Mouse (Mus musculus) bone marrow macrophage, adult 2 months (primary cell): ENCODE data around the gene Scd3. TPM values are rescaled to one million over a fixed set of nuclear protein-coding genes. Genes with fewer than 3 reads are reported as not detected.

Experiments used
- H3K27ac ChIP-seq: 2 replicates; pipeline ENCODE4 v1.5.1; 2012; ENCODE audit warnings: low read depth, low read length; ENCODE audit not compliant: insufficient read depth
- H3K4me1 ChIP-seq: 2 replicates; pipeline ENCODE4 v1.6.1; 2012; ENCODE audit warnings: low read length; ENCODE audit not compliant: control insufficient read depth, insufficient read depth
- H3K4me3 ChIP-seq: 2 replicates; pipeline ENCODE4 v1.5.1; 2012; ENCODE audit warnings: mild to moderate bottlenecking, low read length, moderate library complexity; ENCODE audit not compliant: insufficient read depth
- CTCF ChIP-seq: IDR thresholded peaks from 2 replicates; pipeline ENCODE4 v1.5.1; 2012; ENCODE audit warnings: low read depth, mild to moderate bottlenecking, low read length, moderate library complexity
- POLR2A ChIP-seq: IDR thresholded peaks from 2 replicates; pipeline ENCODE4 v1.6.1; 2012; ENCODE audit warnings: mild to moderate bottlenecking, low read depth, low read length, borderline replicate concordance
- polyA plus RNA-seq: library from polyadenylated mRNA; stranded (reverse); fragments of >200 nt; gene quantifications from 2 replicates; pipeline ENCODE4 v1.2.4, GENCODE M21; 2012; ENCODE audit not compliant: missing spikeins, insufficient read depth, insufficient read length

The Scd3 gene
- polyA plus RNA-seq, 1 experiment: not detected

- Histone ChIP-seq H3K27ac (peak overlapping the region; percentile 5; the same call in 1 of the 2 replicates), H3K4me3 (no peak overlapping the region), H3K4me1 (peaks cover 27% of the 10 kb centered on the region)
- TF ChIP-seq CTCF: no peak
- no peak for TF ChIP-seq POLR2A
These were observed 9.2 kb upstream of the Scd3 start for GRCm38 (mm10) chr19:44193906-44194305.

GRCm38 (mm10) chr19:44195138-44195537, 7.9 kb upstream of the Scd3 start:
- Histone ChIP-seq H3K27ac (no peak overlapping the region), H3K4me1 (peaks cover 27% of the 10 kb centered on the region), H3K4me3 (no peak overlapping the region)
- TF ChIP-seq POLR2A (no peak), CTCF (peak; percentile 64)

GRCm38 (mm10) chr19:44197053-44197852, 5.8 kb upstream of the Scd3 start:
- no peak for TF ChIP-seq POLR2A
- TF ChIP-seq CTCF: no peak
- Histone ChIP-seq H3K27ac (no peak overlapping the region), H3K4me3 (no peak overlapping the region), H3K4me1 (peaks cover 26% of the 10 kb centered on the region)

- Histone ChIP-seq H3K4me1 (peaks cover 15% of the 10 kb centered on the region), H3K4me3 (no peak overlapping the region), H3K27ac (no peak overlapping the region)
- TF ChIP-seq CTCF: no peak
- no peak for TF ChIP-seq POLR2A
These were observed 4.6 kb upstream of the Scd3 start for GRCm38 (mm10) chr19:44198494-44198893.

- Histone ChIP-seq H3K4me1 (peaks cover 11% of the 10 kb centered on the region), H3K27ac (no peak overlapping the region), H3K4me3 (no peak overlapping the region)
- TF ChIP-seq POLR2A: no peak
- peak; percentile 60 for TF ChIP-seq CTCF
These were observed 4.1 kb upstream of the Scd3 start for GRCm38 (mm10) chr19:44198964-44199363.

GRCm38 (mm10) chr19:44207079-44207478, 4.0 kb downstream of the Scd3 start:
- Histone ChIP-seq H3K27ac (no peak overlapping the region), H3K4me3 (no peak overlapping the region), H3K4me1 (no peaks in the 10 kb centered on the region)
- TF ChIP-seq CTCF: peak; percentile 45
- no peak for TF ChIP-seq POLR2A

GRCm38 (mm10) chr19:44215255-44215654, 12.2 kb downstream of the Scd3 start:
- H3K4me3 ChIP-seq: no peak overlapping the region
- H3K4me1 ChIP-seq: peaks cover 8% of the 10 kb centered on the region
- no peak overlapping the region for H3K27ac ChIP-seq
- TF ChIP-seq CTCF (peak; percentile 37; the same call in 1 of the 2 replicates), POLR2A (no peak)

- H3K4me3 ChIP-seq: no peak overlapping the region
- H3K4me1 ChIP-seq: peaks cover 8% of the 10 kb centered on the region
- H3K27ac ChIP-seq: no peak overlapping the region
- TF ChIP-seq CTCF: no peak
- TF ChIP-seq POLR2A: no peak
These were observed 15.0 kb downstream of the Scd3 start for GRCm38 (mm10) chr19:44217958-44218525.

GRCm38 (mm10) chr19:44225728-44226127, 22.7 kb downstream of the Scd3 start:
- TF ChIP-seq POLR2A (no peak), CTCF (no peak)
- Histone ChIP-seq H3K4me1 (peaks cover 18% of the 10 kb centered on the region), H3K27ac (peak overlapping the region; percentile 29), H3K4me3 (no peak overlapping the region)

GRCm38 (mm10) chr19:44229776-44230175, 26.7 kb downstream of the Scd3 start:
- TF ChIP-seq POLR2A (no peak), CTCF (no peak)
- Histone ChIP-seq H3K4me3 (no peak overlapping the region), H3K27ac (no peak overlapping the region), H3K4me1 (peaks cover 18% of the 10 kb centered on the region)
